Mouse (Mus musculus) frontal cortex, postnatal 25 days (tissue): ENCODE results near the gene Vps33a.
"Not testable (repeated sequence)": the region's sequence is repeated elsewhere in the genome, so short reads cannot be mapped to it uniquely, and the experiment has no call there.

Experiments
- DNase-seq, 2 experiments: peaks; one replicate each; pipeline ENCODE4 v3.0.0; 2022; ENCODE audit warnings: low spot score in 2 of 2

Gene Vps33a

GRCm38 (mm10) chr5:123524393-123524750 lies 48.5 kb downstream of the Vps33a start:
- no peak for DNase-seq

- DNase-seq: peak; percentile 94 to 96
Measured at GRCm38 (mm10) chr5:123523692-123524392, 49.0 kb downstream of the Vps33a start, which contains the start of gene Diablo. Diablo (minus strand) TSS chr5:123524176.

GRCm38 (mm10) chr5:123522166-123522565 lies 50.7 kb downstream of the Vps33a start:
- DNase-seq: no peak

GRCm38 (mm10) chr5:123521621-123522020 lies 51.2 kb downstream of the Vps33a start:
- DNase-seq: no peak

GRCm38 (mm10) chr5:123520666-123521065 lies 52.2 kb downstream of the Vps33a start:
- DNase-seq: no peak

- DNase-seq: no peak
Measured at GRCm38 (mm10) chr5:123514871-123515270, 58.0 kb downstream of the Vps33a start.

GRCm38 (mm10) chr5:123512102-123512501 lies 60.7 kb downstream of the Vps33a start:
- DNase-seq: no peak

GRCm38 (mm10) chr5:123511426-123511825 lies 61.4 kb downstream of the Vps33a start:
- DNase-seq: not testable (repeated sequence)

- no peak for DNase-seq
Measured at GRCm38 (mm10) chr5:123510160-123510559, 62.7 kb downstream of the Vps33a start, which contains the start of gene B3gnt4. B3gnt4 (plus strand) TSS chr5:123510460.

GRCm38 (mm10) chr5:123508921-123509320 lies 63.9 kb downstream of the Vps33a start:
- DNase-seq: no peak

GRCm38 (mm10) chr5:123507936-123508723 lies 64.7 kb downstream of the Vps33a start:
- DNase-seq: peak; percentile 53 to 66

- DNase-seq: no peak
Measured at GRCm38 (mm10) chr5:123501973-123502372, 70.9 kb downstream of the Vps33a start.

GRCm38 (mm10) chr5:123499717-123500116 lies 73.1 kb downstream of the Vps33a start:
- DNase-seq: no peak

- DNase-seq: no peak
Measured at GRCm38 (mm10) chr5:123489935-123490334, 82.9 kb downstream of the Vps33a start.

- no peak for DNase-seq
Measured at GRCm38 (mm10) chr5:123489112-123489785, 83.6 kb downstream of the Vps33a start, which contains the start of the genes Lrrc43 and Il31. Lrrc43 (plus strand) TSS chr5:123489305. Il31 (minus strand) TSS chr5:123489489.

- no peak for DNase-seq
Measured at GRCm38 (mm10) chr5:123487659-123488395, 85.0 kb downstream of the Vps33a start.
